In the genomic region with DNA sequence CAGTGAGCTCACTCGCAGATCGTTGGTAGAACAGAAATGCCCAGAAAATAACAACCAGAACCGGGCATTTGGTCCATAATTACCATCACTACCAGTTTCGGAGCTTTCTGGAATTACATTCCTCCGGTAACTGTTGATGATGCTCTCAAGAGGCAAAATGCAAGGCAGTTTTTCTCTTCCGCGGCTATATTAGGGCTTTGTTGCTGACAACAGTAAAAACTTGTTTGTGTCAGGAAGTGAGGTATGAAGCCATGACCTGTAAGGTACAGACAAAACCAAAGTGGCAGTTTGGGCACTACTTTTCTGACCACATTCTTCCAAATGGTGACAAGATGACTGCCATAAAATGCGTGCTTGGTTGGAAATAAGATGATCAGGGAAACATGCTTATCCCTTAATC, we compare ENCODE assay signal across 8 mouse cellular contexts.
DNase-seq lines count a peak whose midpoint lies in the region; ATAC-seq and TF ChIP-seq lines count a peak whose summit lies in the region.

No protein-coding gene starts in this region.

- WGBS in kidney, embryonic 14.5 days = 28% methylated on average over 8 of the region's 8 CpGs
- 33% methylated on average over 8 of the region's 8 CpGs for WGBS in intestine, embryonic 14.5 days
- WGBS in neural tube, embryonic 11.5 days = 38% methylated on average over 8 of the region's 8 CpGs

- H3K9me3 ChIP-seq in kidney, embryonic 14.5 days (ENCODE audit: control insufficient read depth, low read length) = no peaks in the 10 kb centered on the region
- H3K9me3 ChIP-seq in intestine, embryonic 14.5 days (ENCODE audit: control insufficient read depth, low read length) = no peaks in the 10 kb centered on the region
- no peaks in the 10 kb centered on the region for H3K9me3 ChIP-seq in neural tube, embryonic 11.5 days (ENCODE audit: control insufficient read depth, low read length)

- peak overlapping the region; percentile 100 for H3K4me2 ChIP-seq in kidney, embryonic 14.5 days (replicated peaks; ENCODE audit: low read depth, low read length)
- H3K4me2 ChIP-seq in intestine, embryonic 14.5 days (ENCODE audit: low read length) = peak overlapping the region; percentile 100; the same call in 1 of the 2 replicates
- peak overlapping the region; percentile 100 for H3K4me2 ChIP-seq in neural tube, embryonic 11.5 days (ENCODE audit: low read depth)

- ATAC-seq in kidney, embryonic 14.5 days (ENCODE audit: low FRiP score, low TSS enrichment) = no peak
- ATAC-seq in intestine, embryonic 14.5 days (replicated peaks; ENCODE audit: low FRiP score, low TSS enrichment, low read depth) = no peak
- no peak for ATAC-seq in neural tube, embryonic 11.5 days (ENCODE audit: insufficient read depth, low FRiP score, low TSS enrichment)

- no peak for DNase-seq in kidney, postnatal 10 days
- peak; percentile 53 for DNase-seq in intestine, embryonic 14.5 days (ENCODE audit: low spot score)
- no peak for DNase-seq in neural tube, embryonic 11.5 days (ENCODE audit: low spot score)
- DNase-seq in adrenal gland, adult 18-20 months (ENCODE audit: low spot score in 2 of 2) = no peak
- no peak for DNase-seq in c-Kit-positive CD71-positive TER-119-positive erythroid progenitor cells, embryonic 14.5 days (ENCODE audit: low spot score)
- DNase-seq in right cerebral cortex, adult 18-20 months = no peak

- no peak overlapping the region for H3K9ac ChIP-seq in kidney, embryonic 14.5 days (ENCODE audit: low read depth, low read length)
- no peak overlapping the region for H3K9ac ChIP-seq in intestine, embryonic 14.5 days (ENCODE audit: low read length)
- no peak overlapping the region for H3K9ac ChIP-seq in neural tube, embryonic 11.5 days (ENCODE audit: low read length)

- H3K27me3 ChIP-seq in kidney, embryonic 14.5 days (ENCODE audit: control insufficient read depth, insufficient read depth, low read length) = peaks cover 78% of the 10 kb centered on the region
- H3K27me3 ChIP-seq in intestine, embryonic 14.5 days (replicated peaks; ENCODE audit: control insufficient read depth, insufficient read depth, low read length) = peaks cover 75% of the 10 kb centered on the region
- H3K27me3 ChIP-seq in neural tube, embryonic 11.5 days (ENCODE audit: control insufficient read depth, insufficient read depth, low read length) = peaks cover 56% of the 10 kb centered on the region

- H3K4me3 ChIP-seq in kidney, embryonic 14.5 days (ENCODE audit: low read length) = peak overlapping the region; percentile 71
- peak overlapping the region; percentile 99 for H3K4me3 ChIP-seq in cortical plate, adult 2 months (ENCODE audit: insufficient read depth, low read length)
- H3K4me3 ChIP-seq in intestine, embryonic 14.5 days (ENCODE audit: low read depth, low read length) = peak overlapping the region; percentile 70
- peak overlapping the region; percentile 62 for H3K4me3 ChIP-seq in neural tube, embryonic 11.5 days (ENCODE audit: low read depth, low read length)

- H3K27ac ChIP-seq in kidney, embryonic 14.5 days (ENCODE audit: low read depth, low read length) = no peak overlapping the region
- H3K27ac ChIP-seq in cortical plate, adult 2 months (ENCODE audit: insufficient read depth, low read length) = peak overlapping the region; percentile 96
- H3K27ac ChIP-seq in intestine, embryonic 14.5 days (ENCODE audit: low read depth) = no peak overlapping the region
- no peak overlapping the region for H3K27ac ChIP-seq in neural tube, embryonic 11.5 days (ENCODE audit: low read depth, low read length)

- peaks cover 15% of the 10 kb centered on the region for H3K4me1 ChIP-seq in kidney, embryonic 14.5 days (ENCODE audit: control insufficient read depth, insufficient read depth, low read length)
- H3K4me1 ChIP-seq in cortical plate, adult 2 months (ENCODE audit: control insufficient read depth, insufficient read depth, low read length) = no peaks in the 10 kb centered on the region; the same call in 1 of the 2 replicates
- peaks cover 18% of the 10 kb centered on the region for H3K4me1 ChIP-seq in intestine, embryonic 14.5 days (replicated peaks; ENCODE audit: control insufficient read depth, insufficient read depth, low read length)
- H3K4me1 ChIP-seq in neural tube, embryonic 11.5 days (ENCODE audit: control insufficient read depth, insufficient read depth, low read length) = peaks cover 16% of the 10 kb centered on the region; the same call in 1 of the 2 replicates

- no peak for TF ChIP-seq POLR2A in cortical plate, adult 2 months (IDR thresholded peaks at IDR 0.05; ENCODE audit: extremely low read depth, insufficient read depth, low read length)

- no peak for TF ChIP-seq CTCF in cortical plate, adult 2 months (IDR thresholded peaks at IDR 0.05; ENCODE audit: extremely low read depth, insufficient read depth, low read length)

- H3K36me3 ChIP-seq in kidney, embryonic 14.5 days (ENCODE audit: control insufficient read depth, insufficient read depth, low read length) = no peaks in the 10 kb centered on the region
- no peaks in the 10 kb centered on the region for H3K36me3 ChIP-seq in intestine, embryonic 14.5 days (ENCODE audit: control insufficient read depth, insufficient read depth, low read length)
- H3K36me3 ChIP-seq in neural tube, embryonic 11.5 days (ENCODE audit: control insufficient read depth, insufficient read depth, low read length) = no peaks in the 10 kb centered on the region
